Mouse (Mus musculus) heart, embryonic 11.5 days (tissue): ENCODE measurements around the gene Nsd1. TPM values are rescaled to one million over a fixed set of nuclear protein-coding genes. Genes with fewer than 3 reads are reported as not detected.
A peak's percentile ranks its signal among the peaks of the same experiment; 100 is the strongest.

Source experiments
- ATAC-seq: fragments of 200-750 bp; cut with Nextera tagmentation; replicated peaks from 2 replicates; pipeline ENCODE4 v1.8.0; 2017; ENCODE audit warnings: moderate library complexity; ENCODE audit not compliant: insufficient number of reproducible peaks, low FRiP score, low TSS enrichment
- H3K27ac ChIP-seq: fragments of 300-500 bp; sonication (generic); 2 replicates; pipeline ENCODE4 v1.5.1; 2014; ENCODE audit warnings: mild to moderate bottlenecking, low read depth, low read length
- H3K27me3 ChIP-seq: fragments of 300-500 bp; sonication (generic); 2 replicates; pipeline ENCODE4 v1.6.1; 2014; ENCODE audit warnings: mild to moderate bottlenecking, low read length, mixed read lengths; ENCODE audit not compliant: control insufficient read depth, insufficient read depth
- H3K36me3 ChIP-seq: fragments of 300-500 bp; sonication (generic); 2 replicates; pipeline ENCODE4 v1.6.1; 2014; ENCODE audit warnings: mild to moderate bottlenecking, low read length, moderate library complexity, mixed read lengths; ENCODE audit not compliant: control insufficient read depth, insufficient read depth
- H3K4me1 ChIP-seq: fragments of 300-500 bp; sonication (generic); 2 replicates; pipeline ENCODE4 v1.6.1; 2014; ENCODE audit warnings: low read length; ENCODE audit not compliant: control insufficient read depth, insufficient read depth
- H3K4me2 ChIP-seq: fragments of 300-500 bp; sonication (generic); 2 replicates; pipeline ENCODE4 v1.6.1; 2014; ENCODE audit warnings: mild to moderate bottlenecking, moderate library complexity
- H3K4me3 ChIP-seq: fragments of 300-500 bp; sonication (generic); 2 replicates; pipeline ENCODE4 v1.5.1; 2014; ENCODE audit warnings: low read depth, low read length
- H3K9ac ChIP-seq: fragments of 300-500 bp; sonication (generic); 2 replicates; pipeline ENCODE4 v1.6.1; 2014; ENCODE audit warnings: mild to moderate bottlenecking, low read depth, low read length, moderate library complexity
- H3K9me3 ChIP-seq: fragments of 300-500 bp; sonication (generic); replicated peaks from 2 replicates; pipeline ENCODE4 v1.6.1; 2016; ENCODE audit warnings: low read length; ENCODE audit not compliant: control insufficient read depth
- WGBS: fragments of 180-500 bp; shearing (Covaris S2); extraction: QIAGEN DNeasy Blood & Tissue Kit; methylation state at CpG from one replicate; pipeline ENCODE4 v1.1.7; 2014; ENCODE audit not compliant: insufficient replicate concordance; 5-methylcytosine and 5-hydroxymethylcytosine counted together
- polyA plus RNA-seq: library from polyadenylated mRNA; unstranded; fragments of >200 nt; fragmentation: Nextera tagmentation; extraction: Ambion mirVana; gene quantifications from 2 replicates; pipeline ENCODE4 v1.2.1, GENCODE M21; 2014

The Nsd1 gene
- polyA plus RNA-seq, 1 experiment from 2014 or later, result 72.1 TPM

DNA sequence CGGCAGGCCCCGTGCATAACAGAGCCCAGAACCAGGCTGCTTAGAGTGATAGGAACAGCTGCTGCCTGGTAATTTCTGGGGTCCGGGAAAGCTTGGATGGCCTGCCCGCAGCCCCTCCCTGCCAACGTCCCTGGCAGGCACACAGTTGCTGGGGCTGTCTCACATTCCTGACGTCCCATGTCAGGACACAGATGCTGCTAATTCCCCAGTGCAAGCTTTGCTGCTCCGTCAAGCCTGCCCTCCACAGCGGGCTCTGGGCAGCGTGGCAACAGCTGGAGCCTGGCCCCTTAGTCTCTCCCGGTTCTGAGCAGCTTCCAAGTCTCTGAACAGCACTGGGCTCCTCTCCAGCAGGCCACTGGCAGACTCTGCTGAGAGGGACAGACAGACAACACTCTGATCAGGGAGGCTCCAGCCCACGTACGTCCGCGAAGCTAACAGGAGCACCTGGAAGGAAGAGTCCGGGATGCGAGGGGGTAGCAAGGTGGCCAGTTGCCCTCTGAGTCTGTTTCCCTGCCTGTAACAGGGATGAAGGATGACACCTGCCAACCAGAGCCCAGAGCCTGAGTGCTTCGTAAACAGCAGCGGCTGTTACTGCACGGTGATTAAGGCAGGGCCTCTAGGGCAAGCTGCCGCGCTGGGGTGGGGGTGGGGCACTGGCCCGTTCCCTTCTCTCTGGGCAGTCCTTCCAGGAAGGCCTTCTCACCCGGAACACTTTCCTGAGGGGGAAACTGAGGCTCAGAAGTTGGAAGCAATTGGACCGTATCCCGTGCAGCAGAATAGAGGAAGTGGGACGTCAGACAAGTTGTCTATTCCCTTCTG, 37.9 kb upstream of the Nsd1 start:
- WGBS, result 16% methylated on average over 26 of the region's 26 CpGs
- Histone ChIP-seq H3K9ac (peak overlapping the region; percentile 24), H3K36me3 (no peaks in the 10 kb centered on the region; the same call in 1 of the 2 replicates), H3K4me2 (peak overlapping the region; percentile 65), H3K27ac (no peak overlapping the region), H3K9me3 (no peaks in the 10 kb centered on the region), H3K4me1 (peaks cover 5% of the 10 kb centered on the region), H3K27me3 (no peaks in the 10 kb centered on the region), H3K4me3 (peak overlapping the region; percentile 30)
- ATAC-seq, result no peak; the same call in 1 of the 2 replicates

DNA sequence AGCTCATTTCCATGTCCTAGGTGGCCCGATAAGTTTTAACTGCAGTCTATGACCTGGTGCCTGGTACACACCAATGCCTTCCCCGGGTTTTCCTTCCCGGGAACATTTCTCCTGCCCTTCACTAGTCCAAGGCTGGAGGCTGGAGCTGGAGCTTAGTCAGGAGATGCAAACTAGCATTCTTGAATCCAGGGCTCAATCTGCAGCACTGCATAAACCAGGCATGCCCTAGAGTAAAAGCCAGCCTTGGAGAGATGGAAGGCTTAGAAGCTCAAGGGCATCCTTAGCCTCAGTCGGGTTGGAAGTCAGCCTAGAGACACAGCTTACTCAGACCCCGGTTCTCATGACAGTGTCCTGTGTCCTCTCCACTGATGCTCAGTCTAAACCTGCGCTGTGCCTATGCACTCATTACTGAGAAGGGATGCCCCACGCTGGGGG, 37.2 kb upstream of the Nsd1 start:
- peak overlapping the region; percentile 30; the same call in 1 of the 2 replicates for H3K4me3 ChIP-seq
- H3K4me2 ChIP-seq, result peak overlapping the region; percentile 65
- H3K9me3 ChIP-seq, result no peaks in the 10 kb centered on the region
- H3K36me3 ChIP-seq, result no peaks in the 10 kb centered on the region; the same call in 1 of the 2 replicates
- no peak overlapping the region for H3K9ac ChIP-seq
- no peak overlapping the region for H3K27ac ChIP-seq
- ATAC-seq, result no peak
- WGBS, result 50% methylated on average over 7 of the region's 7 CpGs
- H3K27me3 ChIP-seq, result no peaks in the 10 kb centered on the region
- peaks cover 5% of the 10 kb centered on the region for H3K4me1 ChIP-seq

DNA sequence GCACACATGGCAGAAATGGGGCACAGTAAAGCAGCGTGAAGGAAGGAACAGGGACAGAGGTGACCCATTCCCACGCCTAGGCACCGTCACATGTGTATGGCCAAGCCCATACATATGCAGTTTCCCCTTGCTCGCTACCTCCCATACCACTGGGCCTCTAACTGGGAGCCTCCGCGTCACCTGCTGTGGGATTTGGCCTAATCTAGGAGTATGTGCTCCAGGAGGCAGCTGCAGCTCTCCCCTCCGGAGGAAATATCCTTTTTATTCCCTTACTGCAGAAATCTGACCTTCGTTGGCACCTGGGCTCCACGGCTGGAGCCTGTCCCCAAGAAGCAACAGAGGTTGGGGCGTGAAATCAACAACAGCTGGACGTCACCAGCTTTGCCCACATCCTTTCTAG, 35.2 kb upstream of the Nsd1 start:
- ATAC-seq, result no peak
- Histone ChIP-seq H3K27ac (no peak overlapping the region), H3K36me3 (no peaks in the 10 kb centered on the region), H3K9ac (no peak overlapping the region), H3K9me3 (no peaks in the 10 kb centered on the region), H3K27me3 (no peaks in the 10 kb centered on the region), H3K4me1 (peaks cover 5% of the 10 kb centered on the region), H3K4me2 (no peak overlapping the region), H3K4me3 (no peak overlapping the region)
- WGBS, result 71% methylated on average over 11 of the region's 11 CpGs

DNA sequence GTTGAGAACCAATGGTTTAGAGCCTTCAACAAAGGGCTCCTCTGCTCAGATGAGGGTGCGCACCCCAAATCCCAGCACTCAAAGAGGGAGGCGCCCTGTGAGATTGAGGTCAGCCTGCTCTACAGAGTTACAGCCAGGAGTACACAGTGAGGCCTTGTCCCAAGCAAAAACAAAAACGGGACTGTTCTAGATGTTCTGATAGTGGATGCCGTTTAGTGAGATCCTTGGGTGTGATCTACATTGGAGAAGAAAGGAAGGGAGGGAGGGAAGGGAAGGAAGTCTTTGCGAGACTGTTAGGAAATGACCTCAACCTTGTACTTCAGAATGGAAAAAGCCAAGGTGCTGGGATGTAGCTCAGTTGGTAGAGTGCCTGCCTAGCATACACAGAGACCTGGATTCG, 33.3 kb upstream of the Nsd1 start:
- 71% methylated on average over 6 of the region's 6 CpGs for WGBS
- H3K9ac ChIP-seq, result no peak overlapping the region
- H3K9me3 ChIP-seq, result 0 out of 2 replicates have a peak, but pooled peaks cover 2% of the 10 kb centered on the region
- no peak overlapping the region for H3K27ac ChIP-seq
- no peaks in the 10 kb centered on the region for H3K27me3 ChIP-seq
- H3K4me1 ChIP-seq, result peaks cover 5% of the 10 kb centered on the region
- no peak overlapping the region for H3K4me3 ChIP-seq
- no peaks in the 10 kb centered on the region for H3K36me3 ChIP-seq
- no peak for ATAC-seq
- no peak overlapping the region for H3K4me2 ChIP-seq

DNA sequence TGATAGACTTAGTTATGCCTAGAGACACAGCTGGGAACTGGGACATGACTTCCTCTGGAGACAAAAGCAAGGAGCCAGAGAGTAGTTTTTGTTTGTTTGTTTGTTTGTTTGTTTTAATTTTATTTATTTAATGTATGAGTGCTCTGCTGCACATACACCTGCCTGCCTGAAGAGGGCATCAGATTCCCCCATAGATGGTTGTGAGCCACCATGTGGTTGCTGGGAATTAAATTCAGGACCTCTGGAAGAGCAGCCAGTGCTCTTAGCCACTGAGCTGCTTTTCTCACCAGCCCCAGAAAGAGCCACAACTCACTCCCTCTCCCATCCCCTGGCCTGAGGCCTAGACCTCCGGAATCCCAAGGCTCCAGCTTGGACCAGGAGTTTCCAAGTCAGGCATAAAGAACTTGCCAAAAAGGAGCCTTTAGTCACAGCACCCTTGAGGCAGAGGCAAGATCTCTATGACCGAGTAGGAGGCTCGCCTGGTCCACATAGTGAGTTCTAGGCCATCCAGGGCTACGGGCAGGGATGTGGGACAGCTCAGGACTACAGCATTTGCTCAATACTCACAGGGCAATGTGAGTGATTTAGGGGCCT, 31.6 kb upstream of the Nsd1 start:
- Histone ChIP-seq H3K4me1 (no peaks in the 10 kb centered on the region), H3K4me2 (no peak overlapping the region), H3K4me3 (no peak overlapping the region), H3K9me3 (0 out of 2 replicates have a peak, but pooled peaks cover 2% of the 10 kb centered on the region), H3K27me3 (no peaks in the 10 kb centered on the region), H3K36me3 (no peaks in the 10 kb centered on the region), H3K27ac (no peak overlapping the region), H3K9ac (no peak overlapping the region)
- ATAC-seq, result no peak
- WGBS, result 64% methylated on average over 4 of the region's 4 CpGs

DNA sequence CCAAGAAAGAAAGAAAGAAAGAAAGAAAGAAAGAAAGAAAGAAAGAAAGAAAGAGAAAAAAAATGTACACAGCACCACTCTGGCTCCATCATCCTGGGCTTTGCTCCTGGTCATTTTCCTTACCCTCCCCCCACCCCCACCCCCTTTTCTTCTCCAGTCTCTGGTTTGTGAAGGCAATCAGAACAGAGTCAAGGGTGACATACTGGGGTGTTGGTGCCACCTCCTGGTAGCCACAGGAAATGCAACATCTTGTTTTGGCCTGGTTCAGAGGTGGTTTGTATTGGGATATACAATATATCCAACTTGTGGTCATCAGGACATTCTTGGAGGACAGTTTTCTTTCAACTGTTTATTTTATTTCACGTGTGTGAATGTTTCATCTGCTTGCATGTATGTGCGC, 31.0 kb upstream of the Nsd1 start:
- no peak for ATAC-seq
- WGBS, result 29% methylated on average over 2 of the region's 2 CpGs
- Histone ChIP-seq H3K4me3 (no peak overlapping the region), H3K27me3 (no peaks in the 10 kb centered on the region), H3K9ac (no peak overlapping the region), H3K4me1 (no peaks in the 10 kb centered on the region), H3K36me3 (no peaks in the 10 kb centered on the region), H3K4me2 (no peak overlapping the region), H3K9me3 (0 out of 2 replicates have a peak, but pooled peaks cover 2% of the 10 kb centered on the region), H3K27ac (no peak overlapping the region)

DNA sequence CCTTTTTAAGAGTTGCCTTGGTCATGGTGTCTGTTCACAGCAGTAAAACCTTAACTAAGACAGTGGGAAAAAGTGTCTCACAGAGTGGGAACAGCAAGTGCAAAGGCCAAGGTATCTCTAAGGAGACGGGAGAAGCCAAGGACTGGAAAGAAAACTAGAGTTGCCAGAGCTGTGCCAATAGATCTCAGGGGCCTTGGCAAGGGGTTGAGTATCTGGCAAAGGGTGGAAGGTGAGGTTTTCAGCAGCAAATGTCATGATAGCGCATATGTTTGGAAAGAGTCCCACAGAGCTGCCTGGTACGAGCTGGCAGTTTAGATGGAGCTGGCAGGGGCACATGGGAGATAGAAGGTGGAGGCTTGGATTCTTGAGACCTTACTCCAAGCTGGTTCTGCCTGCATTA, 30.0 kb upstream of the Nsd1 start:
- Histone ChIP-seq H3K9me3 (0 out of 2 replicates have a peak, but pooled peaks cover 2% of the 10 kb centered on the region), H3K4me1 (no peaks in the 10 kb centered on the region), H3K9ac (no peak overlapping the region), H3K36me3 (no peaks in the 10 kb centered on the region), H3K4me2 (no peak overlapping the region), H3K27ac (no peak overlapping the region), H3K4me3 (no peak overlapping the region), H3K27me3 (no peaks in the 10 kb centered on the region)
- no peak for ATAC-seq
- WGBS, result 90% methylated on average over 3 of the region's 3 CpGs

DNA sequence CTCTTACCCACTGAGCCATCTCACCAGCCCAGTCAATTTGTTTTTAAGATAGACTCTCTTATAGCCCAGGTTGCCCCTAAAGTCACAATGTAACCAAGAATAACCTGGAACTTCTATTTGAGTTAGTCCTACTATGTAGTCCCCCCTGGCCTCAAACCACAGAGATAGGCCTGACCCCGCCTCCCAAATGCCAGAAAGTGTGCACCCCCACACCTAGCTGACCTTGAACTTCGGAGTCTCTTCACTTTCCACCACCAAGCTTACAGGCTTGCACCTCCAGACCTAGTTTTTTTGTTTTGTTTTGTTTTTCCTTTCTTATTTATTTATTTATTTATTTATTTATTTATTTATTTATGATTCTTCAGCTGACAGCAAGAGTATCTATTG, 27.8 kb upstream of the Nsd1 start:
- Histone ChIP-seq H3K36me3 (no peaks in the 10 kb centered on the region), H3K9ac (no peak overlapping the region), H3K9me3 (0 out of 2 replicates have a peak, but pooled peaks cover 2% of the 10 kb centered on the region), H3K4me1 (no peaks in the 10 kb centered on the region), H3K27me3 (no peaks in the 10 kb centered on the region), H3K27ac (peak overlapping the region; percentile 70; the same call in 1 of the 2 replicates), H3K4me3 (peak overlapping the region; percentile 41), H3K4me2 (peak overlapping the region; percentile 63)
- ATAC-seq, result no peak
- WGBS, result 61% methylated on average over 2 of the region's 2 CpGs
